Mouse (Mus musculus) kidney, postnatal 0 days (tissue): ENCODE measurements at regions not wholly inside any gene's neighbourhood (a gene's known extent, or its start where the extent isn't known, plus 50 kb on each side); places are given as distances from the start of the nearest gene placed in this dataset.
"Not testable (repeated sequence)": the region's sequence is repeated elsewhere in the genome, so short reads cannot be mapped to it uniquely, and the experiment has no call there.

Source experiments
- ATAC-seq: fragments of 200-750 bp; cut with Nextera tagmentation; replicated peaks from 2 replicates; pipeline ENCODE4 v1.8.0; 2017; ENCODE audit warnings: low read depth, moderate number of reproducible peaks, moderate TSS enrichment, moderate library complexity; ENCODE audit not compliant: low FRiP score
- DNase-seq: peaks from one replicate; pipeline ENCODE4 v3.0.0-alpha.2; 2016; ENCODE audit warnings: low spot score
- H3K27ac ChIP-seq: fragments of 300-500 bp; sonication (generic); 2 replicates; pipeline ENCODE4 v1.5.1; 2014; ENCODE audit warnings: mild to moderate bottlenecking
- H3K27me3 ChIP-seq: fragments of 300-500 bp; sonication (generic); 2 replicates; pipeline ENCODE4 v1.6.1; 2014; ENCODE audit warnings: low read length, mixed read lengths; ENCODE audit not compliant: insufficient read depth
- H3K36me3 ChIP-seq: fragments of 300-500 bp; sonication (generic); 2 replicates; pipeline ENCODE4 v1.6.1; 2014; ENCODE audit warnings: low read length, mixed read lengths; ENCODE audit not compliant: insufficient read depth
- H3K4me1 ChIP-seq: fragments of 300-500 bp; sonication (generic); replicated peaks from 2 replicates; pipeline ENCODE4 v1.6.1; 2014; ENCODE audit warnings: antibody characterized with exemption, low read length, mixed read lengths; ENCODE audit not compliant: insufficient read depth
- H3K4me2 ChIP-seq: fragments of 300-500 bp; sonication (generic); 2 replicates; pipeline ENCODE4 v1.6.1; 2014; ENCODE audit warnings: mild to moderate bottlenecking, low read length, moderate library complexity, mixed read lengths
- H3K4me3 ChIP-seq: fragments of 300-500 bp; sonication (generic); replicated peaks from 2 replicates; pipeline ENCODE4 v1.5.1; 2014; ENCODE audit warnings: low read depth, low read length
- H3K9ac ChIP-seq: fragments of 300-500 bp; sonication (generic); 2 replicates; pipeline ENCODE4 v1.6.1; 2014; ENCODE audit warnings: low read depth, low read length
- H3K9me3 ChIP-seq: fragments of 300-500 bp; sonication (generic); replicated peaks from 2 replicates; pipeline ENCODE4 v1.6.1; 2016; ENCODE audit warnings: low read length, inconsistent platforms, mixed read lengths
- CTCF ChIP-seq: IDR thresholded peaks from 2 replicates; pipeline ENCODE4 v1.5.1; 2016; ENCODE audit warnings: antibody characterized with exemption, low read depth, mild to moderate bottlenecking, moderate library complexity
- WGBS: fragments of 180-500 bp; shearing (Covaris S2); extraction: QIAGEN DNeasy Blood & Tissue Kit; methylation state at CpG from one replicate; pipeline ENCODE4 v1.1.7; 2014; 5-methylcytosine and 5-hydroxymethylcytosine counted together

GRCm38 (mm10) chr10:91443321-91443720 is 262.2 kb upstream of the Tmpo start:
- no peak overlapping the region for H3K4me2 ChIP-seq
- no peaks in the 10 kb centered on the region for H3K27me3 ChIP-seq
- H3K4me1 ChIP-seq, result no peaks in the 10 kb centered on the region
- no peaks in the 10 kb centered on the region for H3K9me3 ChIP-seq
- H3K9ac ChIP-seq, result no peak overlapping the region
- no peaks in the 10 kb centered on the region for H3K36me3 ChIP-seq
- WGBS, result 63% methylated on average over 2 of the region's 2 CpGs
- no peak overlapping the region for H3K27ac ChIP-seq
- no peak for TF ChIP-seq CTCF
- DNase-seq, result no peak
- H3K4me3 ChIP-seq, result no peak overlapping the region
- ATAC-seq, result no peak

DNA sequence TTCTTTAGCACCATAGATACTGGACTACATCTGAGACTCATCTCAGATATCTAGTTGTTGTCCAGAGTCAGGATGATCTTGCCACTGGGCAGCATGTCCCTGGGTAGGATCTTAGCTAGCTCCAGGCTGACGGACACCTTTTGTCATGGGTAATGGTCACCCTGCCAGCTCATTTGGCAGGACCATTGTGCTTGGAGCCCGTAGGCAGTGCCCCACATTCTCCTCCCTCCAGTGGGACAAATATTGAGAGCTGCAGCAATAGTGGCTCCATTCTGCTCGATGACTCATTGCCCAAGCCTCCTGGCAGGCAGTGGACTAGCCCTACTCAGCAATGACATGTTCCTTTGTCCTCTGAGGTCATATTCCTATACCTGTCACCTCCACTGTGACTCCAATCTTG is 258.9 kb upstream of the Tmpo start:
- Histone ChIP-seq H3K9me3 (no peaks in the 10 kb centered on the region), H3K9ac (no peak overlapping the region), H3K4me2 (no peak overlapping the region), H3K27ac (no peak overlapping the region), H3K4me3 (no peak overlapping the region), H3K27me3 (no peaks in the 10 kb centered on the region), H3K36me3 (no peaks in the 10 kb centered on the region), H3K4me1 (peaks cover 7% of the 10 kb centered on the region)
- ATAC-seq, result no peak
- 84% methylated on average over 3 of the region's 3 CpGs for WGBS
- DNase-seq, result no peak
- TF ChIP-seq CTCF, result no peak

- ATAC-seq (no peak), DNase-seq (no peak)
- WGBS, result 78% methylated on average over 5 of the region's 5 CpGs
- Histone ChIP-seq H3K9me3 (no peaks in the 10 kb centered on the region), H3K27ac (no peak overlapping the region), H3K9ac (no peak overlapping the region), H3K4me2 (no peak overlapping the region), H3K4me3 (no peak overlapping the region), H3K4me1 (peaks cover 7% of the 10 kb centered on the region), H3K36me3 (no peaks in the 10 kb centered on the region), H3K27me3 (no peaks in the 10 kb centered on the region)
- no peak for TF ChIP-seq CTCF
Measured at GRCm38 (mm10) chr10:91437917-91438316, 256.8 kb upstream of the Tmpo start.

GRCm38 (mm10) chr10:91436091-91436569 is 255.0 kb upstream of the Tmpo start:
- Histone ChIP-seq H3K4me2 (no peak overlapping the region), H3K4me1 (peaks cover 7% of the 10 kb centered on the region), H3K4me3 (no peak overlapping the region), H3K27ac (no peak overlapping the region), H3K27me3 (no peaks in the 10 kb centered on the region), H3K9ac (no peak overlapping the region), H3K9me3 (no peaks in the 10 kb centered on the region), H3K36me3 (no peaks in the 10 kb centered on the region)
- 7% methylated on average over 9 of the region's 9 CpGs for WGBS
- no peak for TF ChIP-seq CTCF
- ATAC-seq, result peak; percentile 80
- DNase-seq, result peak; percentile 92

GRCm38 (mm10) chr10:91430281-91430680 is 249.2 kb upstream of the Tmpo start:
- peak overlapping the region; percentile 21; the same call in 1 of the 2 replicates for H3K4me2 ChIP-seq
- H3K4me3 ChIP-seq, result no peak overlapping the region
- whole genome bisulfite sequencing, result 21% methylated on average over 5 of the region's 5 CpGs
- 0 out of 2 replicates have a peak, but pooled peaks cover 4% of the 10 kb centered on the region for H3K4me1 ChIP-seq
- no peak overlapping the region for H3K9ac ChIP-seq
- DNase-seq, result peak; percentile 20
- H3K36me3 ChIP-seq, result no peaks in the 10 kb centered on the region
- no peaks in the 10 kb centered on the region for H3K9me3 ChIP-seq
- no peak for TF ChIP-seq CTCF
- no peaks in the 10 kb centered on the region for H3K27me3 ChIP-seq
- ATAC-seq, result no peak
- no peak overlapping the region for H3K27ac ChIP-seq

DNA sequence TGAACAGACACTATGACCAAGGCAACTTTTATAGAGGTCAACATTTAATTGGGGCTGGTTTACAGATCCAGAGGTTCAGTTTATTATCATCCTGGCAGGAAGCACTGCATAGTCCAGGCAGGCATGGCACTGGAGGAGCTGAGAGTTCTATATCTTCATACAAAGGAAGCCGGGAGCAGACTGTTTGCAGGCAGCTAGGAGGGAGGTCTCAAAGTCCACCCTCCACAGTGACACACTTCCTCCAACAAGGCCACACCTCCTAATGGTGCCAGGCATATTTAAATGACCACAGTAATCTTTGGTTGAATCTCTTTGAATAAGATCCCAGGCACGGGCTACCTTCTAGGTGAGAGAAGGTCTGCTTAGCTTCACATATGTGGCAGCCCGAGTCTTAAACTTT is 245.5 kb upstream of the Tmpo start:
- WGBS, result 82% methylated on average over 3 of the region's 3 CpGs
- no peak overlapping the region for H3K27ac ChIP-seq
- 0 out of 2 replicates have a peak, but pooled peaks cover 4% of the 10 kb centered on the region for H3K4me1 ChIP-seq
- DNase-seq (no peak), ATAC-seq (no peak)
- H3K4me2 ChIP-seq, result no peak overlapping the region
- H3K27me3 ChIP-seq, result no peaks in the 10 kb centered on the region
- TF ChIP-seq CTCF, result no peak
- no peaks in the 10 kb centered on the region for H3K9me3 ChIP-seq
- H3K9ac ChIP-seq, result no peak overlapping the region
- no peak overlapping the region for H3K4me3 ChIP-seq
- H3K36me3 ChIP-seq, result no peaks in the 10 kb centered on the region

GRCm38 (mm10) chr10:91425625-91426385 is 244.7 kb upstream of the Tmpo start:
- H3K9ac ChIP-seq, DNase-seq, H3K4me1 ChIP-seq, H3K27me3 ChIP-seq, H3K27ac ChIP-seq, H3K36me3 ChIP-seq, ATAC-seq, H3K4me2 ChIP-seq, H3K4me3 ChIP-seq, H3K9me3 ChIP-seq: not testable (repeated sequence)
- WGBS, result 85% methylated on average over 7 of the region's 7 CpGs
